Mouse (Mus musculus): ENCODE measurements around the gene Lyar. TPM values are rescaled to one million over a fixed set of nuclear protein-coding genes. Genes with fewer than 3 reads are reported as not detected.

Lyar gene
- total and polyA plus RNA-seq, 3 experiments, result 134 to 314 (median 195) TPM

GRCm38 (mm10) chr5:38259455-38260106 is 39.3 kb downstream of the Lyar start:
- Histone ChIP-seq H3K4me2 (ENCODE audit: insufficient read depth, low read depth, poor library complexity, severe bottlenecking) (peak overlapping the region; percentile 69; the same call in 1 of the 2 replicates), H3K4me3 (replicated peaks in 1 of 3; ENCODE audit: low read depth in 2 of 3, low read length in 2 of 3, poor library complexity in 1 of 3) (peak overlapping the region; percentile 73 to 99 (median 75)), H3K27ac (ENCODE audit: insufficient read depth, low read depth) (peak overlapping the region; percentile 13; the same call in 1 of the 2 replicates), H3K27me3 (replicated peaks) (no peaks in the 10 kb centered on the region), H3K36me3 (replicated peaks in 1 of 2; ENCODE audit: control insufficient read depth in 1 of 2, insufficient read depth in 1 of 2, low read length in 1 of 2) (peaks cover 22 to 29% of the 10 kb centered on the region in 2 experiments), H3K9me3 (replicated peaks; ENCODE audit: low read length) (peaks cover 6% of the 10 kb centered on the region), H3K4me1 (ENCODE audit: control insufficient read depth in 1 of 2, insufficient read depth in 2 of 2) (peaks cover 12 to 40% of the 10 kb centered on the region in 2 experiments), H3K79me2 (replicated peaks; ENCODE audit: control insufficient read depth, extremely low read depth, insufficient read depth, poor library complexity, severe bottlenecking) (peaks cover 18% of the 10 kb centered on the region), H3K9ac (ENCODE audit: insufficient read depth, low read depth) (peak overlapping the region; percentile 91)
- no peak for DNase-seq (ENCODE audit: extremely low read depth)
- dilution Hi-C loops (cut with MboI; ENCODE audit: extremely low pct_ligation_motif_present, extremely low pct_unique_long_range_greater_than_20kb, low sequenced_read_pairs) (no loop called here), in situ Hi-C loops (cut with MboI; ENCODE audit: low pct_ligation_motif_present, low pct_unique_long_range_greater_than_20kb, low sequenced_read_pairs) (no loop called here)
- no peak for TF ChIP-seq SMC3 (IDR thresholded peaks at IDR 0.05; ENCODE audit: low read depth, low read length)
- TF ChIP-seq BHLHE40 (IDR thresholded peaks at IDR 0.05; ENCODE audit: low read depth, low read length), result no peak
- no peak for TF ChIP-seq EP300 (IDR thresholded peaks at IDR 0.05; ENCODE audit: low read length)
- no peak for TF ChIP-seq MAZ (IDR thresholded peaks at IDR 0.05; ENCODE audit: low read depth, low read length)
- 0 out of 2 replicates have a peak, but pooled peaks have one; percentile 19 for TF ChIP-seq TBP (conservative IDR thresholded peaks at IDR 0.05; ENCODE audit: low read depth, low read length)
- no peak for TF ChIP-seq POLR2AphosphoS2 (IDR thresholded peaks at IDR 0.05; ENCODE audit: low read depth, low read length)
- TF ChIP-seq GABPA (IDR thresholded peaks at IDR 0.05; ENCODE audit: insufficient replicate concordance, low read depth, low read length), result no peak
- TF ChIP-seq RCOR1 (conservative IDR thresholded peaks at IDR 0.05; ENCODE audit: low read depth, low read length), result no peak
- TF ChIP-seq E2F4 (IDR thresholded peaks at IDR 0.05; ENCODE audit: insufficient replicate concordance, low read depth, low read length), result no peak
- peak; percentile 9; the same call in 1 of the 2 replicates for TF ChIP-seq MXI1 (IDR thresholded peaks at IDR 0.05; ENCODE audit: low read depth, low read length)

GRCm38 (mm10) chr5:38260107-38260682 is 39.9 kb downstream of the Lyar start, which contains the start of gene Tmem128:
Gene Tmem128, plus strand, starts transcription at chr5:38260185.
- Histone ChIP-seq H3K79me2 (replicated peaks; ENCODE audit: control insufficient read depth, extremely low read depth, insufficient read depth, poor library complexity, severe bottlenecking) (peaks cover 18% of the 10 kb centered on the region), H3K36me3 (replicated peaks in 1 of 2; ENCODE audit: control insufficient read depth in 1 of 2, insufficient read depth in 1 of 2, low read length in 1 of 2) (peaks cover 28 to 35% of the 10 kb centered on the region in 2 experiments), H3K27ac (ENCODE audit: insufficient read depth, low read depth) (peak within 1 kb of the TSS; percentile 47), H3K9me3 (replicated peaks; ENCODE audit: low read length) (peaks cover 6% of the 10 kb centered on the region), H3K4me1 (ENCODE audit: control insufficient read depth in 1 of 2, insufficient read depth in 2 of 2) (peaks cover 12 to 40% of the 10 kb centered on the region in 2 experiments), H3K9ac (ENCODE audit: insufficient read depth, low read depth) (peak within 1 kb of the TSS; percentile 91), H3K4me3 (replicated peaks in 1 of 3; ENCODE audit: low read depth in 2 of 3, low read length in 2 of 3, poor library complexity in 1 of 3) (peak within 1 kb of the TSS; percentile 73 to 99 (median 75)), H3K4me2 (ENCODE audit: insufficient read depth, low read depth, poor library complexity, severe bottlenecking) (peak within 1 kb of the TSS; percentile 85), H3K27me3 (replicated peaks) (no peaks in the 10 kb centered on the region)
- in situ Hi-C loops (cut with MboI; ENCODE audit: low pct_ligation_motif_present, low pct_unique_long_range_greater_than_20kb, low sequenced_read_pairs), result no loop called here
- dilution Hi-C loops (cut with MboI; ENCODE audit: extremely low pct_ligation_motif_present, extremely low pct_unique_long_range_greater_than_20kb, low sequenced_read_pairs), result no loop called here
- peak; percentile 51 for DNase-seq (ENCODE audit: extremely low read depth)
- TF ChIP-seq RCOR1 (conservative IDR thresholded peaks at IDR 0.05; ENCODE audit: low read depth, low read length) (no peak), POLR2A (IDR thresholded peaks at IDR 0.05; ENCODE audit: low read depth, low read length) (peak; percentile 94), POLR2AphosphoS2 (IDR thresholded peaks at IDR 0.05; ENCODE audit: low read depth, low read length) (peak; percentile 33; the same call in 1 of the 2 replicates), JUN (IDR thresholded peaks at IDR 0.05; ENCODE audit: insufficient read depth, low read depth, low read length) (no peak), ETS1 (conservative IDR thresholded peaks at IDR 0.05; ENCODE audit: low read depth, low read length) (no peak), EP300 (IDR thresholded peaks at IDR 0.05; ENCODE audit: low read length) (no peak), MAX (IDR thresholded peaks at IDR 0.05; ENCODE audit: low read length) (no peak), MEF2A (IDR thresholded peaks at IDR 0.05; ENCODE audit: borderline replicate concordance, low read depth, low read length) (peak; percentile 18; the same call in 1 of the 2 replicates), E2F4 (IDR thresholded peaks at IDR 0.05; ENCODE audit: insufficient replicate concordance, low read depth, low read length) (no peak), BHLHE40 (IDR thresholded peaks at IDR 0.05; ENCODE audit: low read depth, low read length) (no peak), MXI1 (IDR thresholded peaks at IDR 0.05; ENCODE audit: low read depth, low read length) (0 out of 2 replicates have a peak, but pooled peaks have one; percentile 13), CTCF (conservative IDR thresholded peaks at IDR 0.05 in 1 of 2, IDR thresholded peaks at IDR 0.05 in 1 of 2; ENCODE audit: low read depth in 2 of 2, low read length in 2 of 2) (no peak), ELF1 (IDR thresholded peaks at IDR 0.05; ENCODE audit: low read depth, low read length) (peak; percentile 78; the same call in 1 of the 2 replicates), NELFE (IDR thresholded peaks at IDR 0.05; ENCODE audit: low read depth, low read length) (peak; percentile 88), ZNF384 (IDR thresholded peaks at IDR 0.05; ENCODE audit: low read depth, low read length) (no peak), GABPA (IDR thresholded peaks at IDR 0.05; ENCODE audit: insufficient replicate concordance, low read depth, low read length) (no peak), ZKSCAN1 (IDR thresholded peaks at IDR 0.05; ENCODE audit: borderline replicate concordance, low read depth, low read length) (no peak), HCFC1 (IDR thresholded peaks at IDR 0.05; ENCODE audit: low read depth, low read length) (peak; percentile 78), CHD1 (IDR thresholded peaks at IDR 0.05; ENCODE audit: low read depth, low read length) (no peak), USF1 (IDR thresholded peaks at IDR 0.05; ENCODE audit: low read depth, low read length) (no peak), NRF1 (IDR thresholded peaks at IDR 0.05; ENCODE audit: low read depth, low read length) (no peak), ZMIZ1 (IDR thresholded peaks at IDR 0.05; ENCODE audit: low read depth, low read length) (peak; percentile 63; the same call in 1 of the 2 replicates), TBP (conservative IDR thresholded peaks at IDR 0.05; ENCODE audit: low read depth, low read length) (peak; percentile 72; the same call in 1 of the 2 replicates), MAZ (IDR thresholded peaks at IDR 0.05; ENCODE audit: low read depth, low read length) (no peak), USF2 (conservative IDR thresholded peaks at IDR 0.05; ENCODE audit: low read depth, low read length) (no peak), KAT2A (IDR thresholded peaks at IDR 0.05; ENCODE audit: insufficient replicate concordance, low read length) (no peak), TCF12 (IDR thresholded peaks at IDR 0.05; ENCODE audit: low read depth, low read length) (peak; percentile 75)

All from CH12.LX (cell line).